Mouse (Mus musculus) brain, embryonic 14.5 days (tissue): ENCODE results near the gene Lef1.

Experiments
- CTCF ChIP-seq: fragments of 200-500 bp; IDR thresholded peaks from 2 replicates; pipeline ENCODE4 v1.5.1; 2012; ENCODE audit warnings: inconsistent platforms, mild to moderate bottlenecking, moderate library complexity, borderline replicate concordance; ENCODE audit not compliant: insufficient read depth, insufficient read length; ENCODE audit errors: extremely low read depth
- POLR2A ChIP-seq: fragments of 200-500 bp; IDR thresholded peaks from 2 replicates; pipeline ENCODE4 v1.6.1; 2012; ENCODE audit warnings: mild to moderate bottlenecking, inconsistent platforms, borderline replicate concordance; ENCODE audit not compliant: poor library complexity, insufficient read depth, insufficient read length, severe bottlenecking; ENCODE audit errors: extremely low read depth

DNA sequence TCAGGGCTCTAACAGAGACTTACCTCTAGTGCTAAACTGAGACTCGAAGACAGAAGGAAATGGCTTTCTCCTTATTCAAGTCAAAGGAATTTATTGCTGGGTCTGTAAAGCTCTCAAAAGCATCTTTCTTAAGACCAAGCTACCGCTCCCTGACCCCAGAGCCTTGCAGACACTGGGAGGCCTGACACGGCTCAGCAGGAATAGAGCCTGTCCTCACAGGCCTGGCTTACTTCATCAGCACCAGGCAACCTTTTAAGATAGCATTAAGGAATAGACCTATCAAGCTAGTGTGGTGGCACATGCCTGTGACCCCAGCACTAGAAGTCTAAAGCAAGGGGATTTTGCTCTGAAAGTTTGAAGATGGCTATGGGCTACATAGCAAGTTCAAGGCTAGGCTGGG, 20.6 kb upstream of the Lef1 start:
- TF ChIP-seq CTCF (no peak), POLR2A (no peak)
